Mouse (Mus musculus): ENCODE results near the gene Marcksl1. TPM values are rescaled to one million over a fixed set of nuclear protein-coding genes. Genes with fewer than 3 reads are reported as not detected.

Marcksl1 gene
- polyA plus RNA-seq, 1 experiment from 2014 or later = 1,920 TPM

DNA sequence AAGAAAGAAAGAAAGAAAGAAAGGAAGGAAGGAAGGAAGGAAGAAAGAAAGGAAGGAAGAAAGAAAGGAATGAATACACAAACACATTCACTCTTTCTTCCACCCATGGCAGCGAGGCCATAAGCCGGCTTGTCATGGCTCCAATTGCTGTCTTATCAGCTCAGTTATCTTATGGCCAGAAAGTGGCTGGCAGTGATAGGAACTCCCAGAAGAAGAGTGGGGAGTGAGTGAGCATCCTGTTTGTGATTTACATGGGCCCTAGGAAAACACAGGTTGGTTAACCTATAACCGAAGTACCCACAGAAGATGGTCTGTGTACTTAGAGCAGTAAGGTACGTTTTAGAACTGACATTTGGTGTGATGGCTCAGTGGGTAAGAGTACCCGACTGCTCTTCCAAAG, 47.8 kb downstream of the Marcksl1 start:
- ATAC-seq (ENCODE audit: insufficient read depth, low FRiP score, low TSS enrichment) (no peak), DNase-seq (ENCODE audit: low spot score) (no peak)
- no peaks in the 10 kb centered on the region for H3K27me3 ChIP-seq (ENCODE audit: control insufficient read depth, insufficient read depth, low read length)
- H3K9ac ChIP-seq (ENCODE audit: low read length) = no peak overlapping the region
- no peak overlapping the region for H3K4me3 ChIP-seq (ENCODE audit: low read depth, low read length)
- H3K36me3 ChIP-seq (ENCODE audit: control insufficient read depth, insufficient read depth, low read length) = no peaks in the 10 kb centered on the region
- H3K4me2 ChIP-seq (ENCODE audit: low read depth) = no peak overlapping the region
- H3K4me1 ChIP-seq (ENCODE audit: control insufficient read depth, insufficient read depth, low read length) = peaks cover 10% of the 10 kb centered on the region
- no peak overlapping the region for H3K27ac ChIP-seq (ENCODE audit: low read depth, low read length)
- WGBS = 93% methylated on average over 5 of the region's 5 CpGs
- H3K9me3 ChIP-seq (ENCODE audit: control insufficient read depth, low read length) = no peaks in the 10 kb centered on the region

DNA sequence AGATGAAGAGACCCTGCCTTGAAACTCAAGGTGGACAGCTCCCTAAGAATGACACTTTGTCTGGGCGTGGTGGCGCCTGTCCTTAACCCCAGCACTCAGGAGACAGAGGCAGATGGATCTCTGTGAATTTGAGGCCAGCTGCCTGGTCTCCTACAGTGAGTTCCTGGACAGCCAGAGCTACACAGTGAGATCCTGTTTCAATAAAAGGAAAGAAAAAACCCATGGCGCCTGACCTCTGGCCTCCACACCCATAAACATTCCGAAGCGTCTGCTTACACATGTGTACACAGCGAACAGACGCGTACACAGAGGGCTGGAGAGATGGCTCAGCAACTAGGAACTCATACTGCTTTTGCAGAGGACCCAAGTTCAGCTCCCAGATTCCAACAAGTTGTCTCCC, 50.3 kb downstream of the Marcksl1 start:
- Histone ChIP-seq H3K9ac (ENCODE audit: low read length) (no peak overlapping the region), H3K9me3 (ENCODE audit: control insufficient read depth, low read length) (no peaks in the 10 kb centered on the region), H3K36me3 (ENCODE audit: control insufficient read depth, insufficient read depth, low read length) (no peaks in the 10 kb centered on the region), H3K4me3 (ENCODE audit: low read depth, low read length) (no peak overlapping the region), H3K4me2 (ENCODE audit: low read depth) (no peak overlapping the region), H3K27ac (ENCODE audit: low read depth, low read length) (no peak overlapping the region), H3K27me3 (ENCODE audit: control insufficient read depth, insufficient read depth, low read length) (no peaks in the 10 kb centered on the region), H3K4me1 (ENCODE audit: control insufficient read depth, insufficient read depth, low read length) (peaks cover 7% of the 10 kb centered on the region; the same call in 1 of the 2 replicates)
- DNase-seq (ENCODE audit: low spot score) = peak; percentile 32
- WGBS = 32% methylated on average over 8 of the region's 8 CpGs
- ATAC-seq (ENCODE audit: insufficient read depth, low FRiP score, low TSS enrichment) = no peak

DNA sequence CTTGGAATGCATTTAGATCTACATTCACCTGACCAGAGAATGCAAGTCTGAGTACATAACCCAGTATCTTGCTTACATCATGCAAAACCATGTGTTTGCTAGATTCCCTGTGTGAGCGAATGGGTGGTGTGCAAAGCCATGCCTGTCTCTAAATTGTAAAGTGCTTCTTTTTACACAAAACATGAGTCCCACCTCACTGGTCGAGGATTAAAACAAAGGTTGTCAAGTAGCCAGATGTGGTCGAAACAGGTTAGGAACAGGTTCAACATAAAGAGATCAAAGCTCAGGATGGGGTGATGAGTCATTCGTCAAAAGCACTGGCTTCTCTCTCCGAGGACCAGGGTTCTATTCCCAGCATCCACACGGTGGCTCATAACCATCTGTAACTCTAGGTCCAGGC, 51.8 kb downstream of the Marcksl1 start:
- H3K4me1 ChIP-seq (ENCODE audit: control insufficient read depth, insufficient read depth, low read length) = peaks cover 7% of the 10 kb centered on the region; the same call in 1 of the 2 replicates
- no peak overlapping the region for H3K4me2 ChIP-seq (ENCODE audit: low read depth)
- WGBS = 83% methylated on average over 6 of the region's 6 CpGs

More for the DNA sequence above, 51.8 kb downstream of the Marcksl1 start:
- no peaks in the 10 kb centered on the region for H3K36me3 ChIP-seq (ENCODE audit: control insufficient read depth, insufficient read depth, low read length)
- H3K9me3 ChIP-seq (ENCODE audit: control insufficient read depth, low read length) = no peaks in the 10 kb centered on the region
- H3K27ac ChIP-seq (ENCODE audit: low read depth, low read length) = no peak overlapping the region
- H3K4me3 ChIP-seq (ENCODE audit: low read depth, low read length) = no peak overlapping the region
- H3K9ac ChIP-seq (ENCODE audit: low read length) = no peak overlapping the region
- ATAC-seq (ENCODE audit: insufficient read depth, low FRiP score, low TSS enrichment) = no peak
- DNase-seq (ENCODE audit: low spot score) = no peak
- H3K27me3 ChIP-seq (ENCODE audit: control insufficient read depth, insufficient read depth, low read length) = no peaks in the 10 kb centered on the region

Small RNA genes within 50 kb of the gene (microRNA-seq; reads per million reads assigned to microRNA genes)
- gene Mir8119 = not detected

Other genes starting within 250 kb of the Marcksl1 start
- gene Sync, start 226.0 kb upstream of the Marcksl1 start, polyA plus RNA-seq (2014; fragmentation: Nextera tagmentation; extraction: Ambion mirVana) = 1.3 and 1.6 TPM in 2 replicates
- 483 and 511 TPM in 2 replicates for gene Rbbp4, start 178.2 kb upstream of the Marcksl1 start, polyA plus RNA-seq (2014; fragmentation: Nextera tagmentation; extraction: Ambion mirVana)
- gene Zbtb8os, start 177.9 kb upstream of the Marcksl1 start, polyA plus RNA-seq (2014; fragmentation: Nextera tagmentation; extraction: Ambion mirVana) = 36.7 and 42.4 TPM in 2 replicates
- gene Zbtb8a, start 135.5 kb upstream of the Marcksl1 start, polyA plus RNA-seq (2014; fragmentation: Nextera tagmentation; extraction: Ambion mirVana) = 6.7 and 7.4 TPM in 2 replicates
- 2.1 and 2.6 TPM in 2 replicates for gene Zbtb8b, start 72.7 kb upstream of the Marcksl1 start, polyA plus RNA-seq (2014; fragmentation: Nextera tagmentation; extraction: Ambion mirVana)
- 27.6 and 31.7 TPM in 2 replicates for gene Bsdc1, start 52.0 kb upstream of the Marcksl1 start, polyA plus RNA-seq (2014; fragmentation: Nextera tagmentation; extraction: Ambion mirVana)
- gene Tssk3, start 22.6 kb upstream of the Marcksl1 start, polyA plus RNA-seq (2014; fragmentation: Nextera tagmentation; extraction: Ambion mirVana) = not detected in 2 replicates
- gene Fam229a, start 22.4 kb upstream of the Marcksl1 start, polyA plus RNA-seq (2014; fragmentation: Nextera tagmentation; extraction: Ambion mirVana) = not detected in 2 replicates
- 243 and 258 TPM in 2 replicates for gene Hdac1, start 29.1 kb downstream of the Marcksl1 start, polyA plus RNA-seq (2014; fragmentation: Nextera tagmentation; extraction: Ambion mirVana)
- gene Lck, start 60.1 kb downstream of the Marcksl1 start, polyA plus RNA-seq (2014; fragmentation: Nextera tagmentation; extraction: Ambion mirVana) = 6.3 and 7.0 TPM in 2 replicates
- gene Fam167b, start 65.0 kb downstream of the Marcksl1 start, polyA plus RNA-seq (2014; fragmentation: Nextera tagmentation; extraction: Ambion mirVana) = 1.1 and 1.3 TPM in 2 replicates
- gene Eif3i, start 87.1 kb downstream of the Marcksl1 start, polyA plus RNA-seq (2014; fragmentation: Nextera tagmentation; extraction: Ambion mirVana) = 274 and 291 TPM in 2 replicates
- 187 and 192 TPM in 2 replicates for gene Tmem234, start 87.1 kb downstream of the Marcksl1 start, polyA plus RNA-seq (2014; fragmentation: Nextera tagmentation; extraction: Ambion mirVana)
- 2.6 and 4.5 TPM in 2 replicates for gene Dcdc2b, start 100.7 kb downstream of the Marcksl1 start, polyA plus RNA-seq (2014; fragmentation: Nextera tagmentation; extraction: Ambion mirVana)
- gene Iqcc, start 105.5 kb downstream of the Marcksl1 start, polyA plus RNA-seq (2014; fragmentation: Nextera tagmentation; extraction: Ambion mirVana) = 25.7 and 30.2 TPM in 2 replicates
- 65.9 and 69.4 TPM in 2 replicates for gene Ccdc28b, start 110.4 kb downstream of the Marcksl1 start, polyA plus RNA-seq (2014; fragmentation: Nextera tagmentation; extraction: Ambion mirVana)
- gene Txlna, start 127.5 kb downstream of the Marcksl1 start, polyA plus RNA-seq (2014; fragmentation: Nextera tagmentation; extraction: Ambion mirVana) = 104 and 108 TPM in 2 replicates
- 14.0 and 15.7 TPM in 2 replicates for gene Kpna6, start 159.2 kb downstream of the Marcksl1 start, polyA plus RNA-seq (2014; fragmentation: Nextera tagmentation; extraction: Ambion mirVana)
- 32.4 and 34.1 TPM in 2 replicates for gene Tmem39b, start 183.3 kb downstream of the Marcksl1 start, polyA plus RNA-seq (2014; fragmentation: Nextera tagmentation; extraction: Ambion mirVana)
- 183 and 195 TPM in 2 replicates for gene Khdrbs1, start 228.7 kb downstream of the Marcksl1 start, polyA plus RNA-seq (2014; fragmentation: Nextera tagmentation; extraction: Ambion mirVana)